Mouse (Mus musculus) liver, postnatal 0 days (tissue): ENCODE data around the gene Mfng. TPM values are rescaled to one million over a fixed set of nuclear protein-coding genes. Genes with fewer than 3 reads are reported as not detected.

ENCODE experiments used
- ATAC-seq: fragments of 200-750 bp; cut with Nextera tagmentation; 2 replicates; pipeline ENCODE4 v1.8.0; 2017; ENCODE audit warnings: mild to moderate bottlenecking, moderate library complexity
- DNase-seq: peaks from one replicate; pipeline ENCODE4 v3.0.0-alpha.2; 2016
- H3K27ac ChIP-seq: fragments of 300-500 bp; sonication (generic); 2 replicates; pipeline ENCODE4 v1.5.1; 2014; ENCODE audit warnings: antibody characterized with exemption, moderate library complexity, mild to moderate bottlenecking, low read depth
- H3K27me3 ChIP-seq: fragments of 300-500 bp; sonication (generic); 2 replicates; pipeline ENCODE4 v1.6.1; 2014; ENCODE audit warnings: low read length, control low read depth, mixed read lengths; ENCODE audit not compliant: insufficient read depth
- H3K36me3 ChIP-seq: fragments of 300-500 bp; sonication (generic); replicated peaks from 2 replicates; pipeline ENCODE4 v1.6.1; 2014; ENCODE audit warnings: mild to moderate bottlenecking, control low read depth, low read length, moderate library complexity, mixed read lengths; ENCODE audit not compliant: insufficient read depth
- H3K4me1 ChIP-seq: fragments of 300-500 bp; sonication (generic); 2 replicates; pipeline ENCODE4 v1.6.1; 2014; ENCODE audit warnings: antibody characterized with exemption, mild to moderate bottlenecking, control low read depth; ENCODE audit not compliant: insufficient read depth
- H3K4me2 ChIP-seq: fragments of 300-500 bp; sonication (generic); 2 replicates; pipeline ENCODE4 v1.6.1; 2014; ENCODE audit warnings: low read depth, mild to moderate bottlenecking, low read length, moderate library complexity, mixed read lengths
- H3K4me3 ChIP-seq: fragments of 300-500 bp; sonication (generic); 2 replicates; pipeline ENCODE4 v1.5.1; 2014; ENCODE audit warnings: low read depth, low read length
- H3K9ac ChIP-seq: fragments of 300-500 bp; sonication (generic); replicated peaks from 2 replicates; pipeline ENCODE4 v1.6.1; 2014; ENCODE audit warnings: mild to moderate bottlenecking, moderate library complexity
- H3K9me3 ChIP-seq: fragments of 300-500 bp; sonication (generic); 2 replicates; pipeline ENCODE4 v1.6.1; 2016; ENCODE audit warnings: mild to moderate bottlenecking, control low read depth, low read length, mixed read lengths
- CTCF ChIP-seq: sonication (generic); IDR thresholded peaks from 2 replicates; pipeline ENCODE4 v1.5.1; 2016; ENCODE audit warnings: antibody characterized with exemption, low read depth
- EP300 ChIP-seq: IDR thresholded peaks from 2 replicates; pipeline ENCODE4 v1.6.1; 2016; ENCODE audit warnings: antibody characterized with exemption, low read depth, mild to moderate bottlenecking
- WGBS: fragments of 180-500 bp; shearing (Covaris S2); extraction: QIAGEN DNeasy Blood & Tissue Kit; methylation state at CpG from one replicate; pipeline ENCODE4 v1.1.7; 2014; ENCODE audit not compliant: insufficient replicate concordance; 5-methylcytosine and 5-hydroxymethylcytosine counted together
- polyA plus RNA-seq: library from polyadenylated mRNA; unstranded; fragments of >200 nt; fragmentation: Nextera tagmentation; extraction: Ambion mirVana; gene quantifications from 2 replicates; pipeline ENCODE4 v1.2.1, GENCODE M21; 2015

Gene Mfng
- polyA plus RNA-seq, 1 experiment from 2014 or later, result 4.8 TPM

DNA sequence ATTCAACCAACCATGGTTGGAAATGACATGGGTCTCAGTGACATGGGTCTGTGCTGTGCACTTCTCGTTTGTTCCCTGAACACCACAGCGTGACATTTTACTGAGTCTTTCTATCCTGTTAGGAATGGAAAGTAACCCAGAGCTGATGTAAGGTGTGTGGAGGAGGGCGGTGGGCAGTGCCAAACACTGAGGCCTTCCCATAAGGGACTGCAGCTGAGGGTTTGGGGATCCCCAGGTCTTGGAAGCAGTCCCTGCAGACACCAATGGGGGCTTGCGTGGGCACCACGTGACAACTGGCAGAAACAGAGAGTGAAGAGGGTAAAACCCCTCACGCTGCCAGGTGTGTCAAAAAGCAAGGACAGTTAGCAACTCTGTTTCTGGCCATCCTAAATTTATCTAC, 15.1 kb downstream of the Mfng start:
- no peak for ATAC-seq
- Histone ChIP-seq H3K9me3 (no peaks in the 10 kb centered on the region), H3K9ac (no peak overlapping the region), H3K27ac (no peak overlapping the region), H3K4me2 (no peak overlapping the region), H3K27me3 (no peaks in the 10 kb centered on the region), H3K4me3 (no peak overlapping the region), H3K4me1 (no peaks in the 10 kb centered on the region), H3K36me3 (no peaks in the 10 kb centered on the region)
- TF ChIP-seq EP300 (no peak), CTCF (no peak)
- no peak for DNase-seq
- 82% methylated on average over 6 of the region's 6 CpGs for WGBS

DNA sequence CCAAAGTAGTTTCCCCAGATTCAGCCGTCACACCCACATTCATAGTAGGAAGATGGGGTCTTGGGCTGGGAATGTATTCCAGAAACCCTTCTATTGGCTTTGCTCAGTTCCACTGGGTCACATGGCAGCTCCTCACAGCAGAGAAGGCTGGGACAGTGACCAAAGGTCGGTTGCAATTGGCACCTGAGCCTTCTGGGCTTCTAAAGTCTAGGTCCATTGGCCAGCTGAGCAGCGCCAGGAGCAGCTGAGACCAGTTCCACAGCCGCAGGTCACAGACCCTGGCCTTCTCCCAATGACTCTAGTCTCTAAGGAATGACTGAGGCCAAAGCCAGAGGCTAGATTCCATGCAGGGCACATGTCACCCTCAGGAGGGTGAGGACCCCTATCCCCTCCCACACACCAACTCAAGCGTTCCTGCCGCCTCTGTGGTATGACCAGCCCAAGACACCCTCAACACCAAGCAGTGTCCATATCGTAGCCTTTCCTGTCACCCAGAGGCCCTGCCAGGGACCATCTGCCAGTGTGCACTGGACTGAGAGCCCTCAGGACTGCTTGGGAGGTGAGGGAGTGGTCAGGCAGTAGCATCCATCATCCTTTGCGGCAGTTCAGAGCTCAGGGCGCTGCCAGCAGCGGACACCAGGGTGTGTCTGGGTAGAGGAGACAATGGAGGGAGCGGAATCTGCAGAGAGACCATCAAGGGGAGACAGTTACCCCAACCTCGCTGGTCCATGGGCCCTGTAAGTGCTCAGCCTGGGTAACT, 17.1 kb downstream of the Mfng start:
- no peaks in the 10 kb centered on the region for H3K4me1 ChIP-seq
- 75% methylated on average over 12 of the region's 12 CpGs for WGBS
- ATAC-seq (no peak), DNase-seq (no peak)
- no peak overlapping the region for H3K27ac ChIP-seq
- H3K9me3 ChIP-seq, result no peaks in the 10 kb centered on the region
- no peaks in the 10 kb centered on the region for H3K27me3 ChIP-seq
- no peak overlapping the region for H3K9ac ChIP-seq
- TF ChIP-seq EP300 (no peak), CTCF (no peak)
- no peak overlapping the region for H3K4me3 ChIP-seq
- no peak overlapping the region for H3K4me2 ChIP-seq
- no peaks in the 10 kb centered on the region for H3K36me3 ChIP-seq

DNA sequence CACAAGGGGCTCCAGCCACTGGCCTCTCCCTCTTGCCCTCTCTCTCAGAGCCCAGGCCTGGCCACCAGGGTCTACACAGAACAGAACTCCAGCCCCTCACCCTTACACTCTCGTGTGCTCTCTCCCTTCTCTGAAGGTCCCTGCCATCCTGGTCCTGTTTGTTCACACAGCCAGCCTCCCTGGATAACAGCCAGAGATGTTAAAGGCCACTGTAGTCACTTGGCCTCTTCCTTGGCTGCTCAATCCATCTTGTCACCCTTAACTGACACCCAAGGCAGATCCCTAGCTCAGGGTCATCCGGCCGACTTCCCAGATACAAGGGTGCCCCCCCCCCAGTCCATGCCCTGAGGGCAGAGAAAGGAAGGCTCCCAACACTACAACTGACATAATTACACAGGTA, 18.0 kb downstream of the Mfng start:
- H3K4me3 ChIP-seq, result no peak overlapping the region
- H3K4me2 ChIP-seq, result no peak overlapping the region
- no peak overlapping the region for H3K9ac ChIP-seq
- no peak for TF ChIP-seq EP300
- TF ChIP-seq CTCF, result no peak
- no peaks in the 10 kb centered on the region for H3K4me1 ChIP-seq
- no peak for ATAC-seq
- H3K36me3 ChIP-seq, result no peaks in the 10 kb centered on the region
- H3K9me3 ChIP-seq, result no peaks in the 10 kb centered on the region
- no peaks in the 10 kb centered on the region for H3K27me3 ChIP-seq
- no peak overlapping the region for H3K27ac ChIP-seq
- no peak for DNase-seq
- WGBS, result 46% methylated on average over 3 of the region's 3 CpGs

DNA sequence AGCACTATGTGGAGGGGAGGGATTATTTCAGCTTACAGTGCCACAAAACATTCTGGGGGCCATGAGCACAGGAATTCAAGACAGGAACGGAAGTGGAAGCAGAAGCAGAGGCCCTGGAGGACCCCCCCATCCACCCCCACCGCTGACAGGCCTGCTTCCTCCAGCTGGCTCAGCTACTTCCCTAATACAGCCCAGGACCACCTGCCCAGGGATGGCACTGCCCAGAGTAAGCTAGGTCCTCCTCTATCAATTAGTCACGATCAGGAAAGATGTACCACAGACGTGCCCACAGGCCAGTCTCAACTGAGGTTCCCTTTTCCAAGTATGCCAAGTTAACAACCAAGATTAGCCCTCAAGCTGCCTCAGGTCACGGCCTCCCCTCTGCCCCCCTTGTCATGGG, 19.1 kb downstream of the Mfng start:
- DNase-seq (no peak), ATAC-seq (no peak)
- TF ChIP-seq EP300 (no peak), CTCF (no peak)
- Histone ChIP-seq H3K9ac (no peak overlapping the region), H3K27ac (no peak overlapping the region), H3K4me3 (no peak overlapping the region), H3K4me1 (no peaks in the 10 kb centered on the region), H3K9me3 (no peaks in the 10 kb centered on the region), H3K36me3 (no peaks in the 10 kb centered on the region), H3K4me2 (no peak overlapping the region), H3K27me3 (no peaks in the 10 kb centered on the region)
- WGBS, result 36% methylated on average over 5 of the region's 5 CpGs

DNA sequence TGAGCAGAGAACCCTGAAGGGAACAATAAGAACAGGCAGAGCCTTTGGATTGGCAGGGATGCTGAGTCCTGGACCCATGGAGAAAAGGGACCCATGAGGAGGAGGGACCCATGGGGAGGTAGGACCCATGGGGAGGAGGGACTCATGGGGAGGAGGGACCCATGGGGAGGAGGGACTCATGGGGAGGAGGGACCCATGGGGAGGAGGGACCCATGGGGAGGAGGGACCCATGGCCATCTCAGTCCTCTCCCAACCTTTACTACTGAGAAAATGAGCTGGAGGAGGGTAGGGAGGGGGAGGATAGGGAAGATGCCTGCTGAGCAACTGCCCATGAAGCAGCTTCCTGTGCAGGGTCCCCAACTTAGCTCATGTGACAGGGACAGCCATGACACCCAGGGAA, 20.3 kb downstream of the Mfng start:
- H3K27me3 ChIP-seq, result no peaks in the 10 kb centered on the region
- DNase-seq, result no peak
- no peak overlapping the region for H3K4me2 ChIP-seq
- H3K4me3 ChIP-seq, result no peak overlapping the region
- no peaks in the 10 kb centered on the region for H3K9me3 ChIP-seq
- H3K4me1 ChIP-seq, result no peaks in the 10 kb centered on the region
- no peak overlapping the region for H3K9ac ChIP-seq
- H3K36me3 ChIP-seq, result no peaks in the 10 kb centered on the region
- TF ChIP-seq EP300, result no peak
- no peak for TF ChIP-seq CTCF
- no peak for ATAC-seq
- no peak overlapping the region for H3K27ac ChIP-seq

DNA sequence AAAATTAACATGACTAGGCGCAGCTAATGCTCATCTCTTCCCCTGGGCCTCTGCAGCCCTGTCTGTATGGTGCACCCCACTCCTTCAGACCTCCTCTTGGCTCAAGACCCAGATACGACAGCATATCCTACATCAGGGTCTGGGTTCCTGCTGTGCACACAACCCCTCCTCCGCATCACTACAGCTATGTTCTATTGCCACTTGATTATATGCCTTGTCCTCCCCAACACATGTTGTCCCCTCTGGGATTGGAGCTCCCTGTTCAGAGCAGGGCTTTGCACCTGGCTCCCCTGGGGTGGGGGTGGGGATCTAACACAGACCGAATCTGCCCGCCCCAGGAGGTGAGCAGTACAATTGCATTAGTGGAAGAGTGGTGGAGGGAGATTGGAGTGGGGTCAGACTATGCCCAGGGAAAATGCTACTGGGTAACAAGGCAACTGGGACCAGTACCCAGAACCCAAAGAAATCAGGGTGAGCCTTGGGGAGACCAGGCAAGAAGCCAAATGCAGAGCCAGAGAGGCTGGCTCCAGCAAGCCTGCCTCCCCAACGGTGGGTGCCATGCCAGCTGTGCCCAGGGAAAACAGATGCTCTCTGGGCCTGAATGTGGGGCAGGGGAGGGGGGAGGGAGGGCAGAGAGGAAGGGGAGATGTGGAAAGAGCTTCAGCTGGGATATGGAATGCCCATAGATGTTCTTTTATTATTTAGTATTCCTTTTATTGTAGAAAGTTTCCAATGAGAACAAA, 22.5 kb downstream of the Mfng start:
- TF ChIP-seq CTCF (no peak), EP300 (no peak)
- ATAC-seq, result no peak

DNA sequence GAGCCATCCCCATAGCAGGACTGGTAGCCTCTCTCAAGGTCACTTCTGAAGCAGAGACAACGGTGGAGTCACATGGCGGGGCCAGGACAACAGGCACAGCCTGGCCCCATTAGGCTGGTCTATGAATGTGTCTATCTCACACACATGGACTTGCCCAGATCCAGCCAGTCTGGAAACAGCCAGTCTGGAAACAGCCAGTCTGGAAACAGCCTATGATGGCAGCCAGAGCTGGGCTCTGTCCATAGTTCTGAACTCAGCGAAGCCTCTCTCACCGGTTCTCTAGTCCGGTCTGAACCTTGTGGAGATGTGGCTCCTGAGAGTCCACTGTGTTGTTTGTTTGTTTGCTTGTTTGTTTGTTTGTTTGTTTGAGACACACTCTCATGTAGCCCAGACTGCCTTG, 23.4 kb downstream of the Mfng start:
- DNase-seq (no peak), ATAC-seq (no peak)
- H3K9me3 ChIP-seq, result no peaks in the 10 kb centered on the region
- no peaks in the 10 kb centered on the region for H3K4me1 ChIP-seq
- no peak overlapping the region for H3K4me2 ChIP-seq
- no peak for TF ChIP-seq EP300
- TF ChIP-seq CTCF, result no peak
- H3K27me3 ChIP-seq, result no peaks in the 10 kb centered on the region
- no peaks in the 10 kb centered on the region for H3K36me3 ChIP-seq
- 67% methylated on average over 5 of the region's 5 CpGs for WGBS
- no peak overlapping the region for H3K9ac ChIP-seq
- no peak overlapping the region for H3K4me3 ChIP-seq
- no peak overlapping the region for H3K27ac ChIP-seq

More for the DNA sequence above, 22.5 kb downstream of the Mfng start:
- no peaks in the 10 kb centered on the region for H3K4me1 ChIP-seq
- H3K36me3 ChIP-seq, result no peaks in the 10 kb centered on the region
- no peaks in the 10 kb centered on the region for H3K27me3 ChIP-seq
- no peak for DNase-seq
- H3K4me3 ChIP-seq, result no peak overlapping the region
- H3K27ac ChIP-seq, result no peak overlapping the region
- H3K9ac ChIP-seq, result no peak overlapping the region
- H3K4me2 ChIP-seq, result no peak overlapping the region
- WGBS, result 66% methylated on average over 6 of the region's 6 CpGs
- no peaks in the 10 kb centered on the region for H3K9me3 ChIP-seq
